Mouse (Mus musculus): ENCODE measurements around the gene Smoc2.

DNA sequence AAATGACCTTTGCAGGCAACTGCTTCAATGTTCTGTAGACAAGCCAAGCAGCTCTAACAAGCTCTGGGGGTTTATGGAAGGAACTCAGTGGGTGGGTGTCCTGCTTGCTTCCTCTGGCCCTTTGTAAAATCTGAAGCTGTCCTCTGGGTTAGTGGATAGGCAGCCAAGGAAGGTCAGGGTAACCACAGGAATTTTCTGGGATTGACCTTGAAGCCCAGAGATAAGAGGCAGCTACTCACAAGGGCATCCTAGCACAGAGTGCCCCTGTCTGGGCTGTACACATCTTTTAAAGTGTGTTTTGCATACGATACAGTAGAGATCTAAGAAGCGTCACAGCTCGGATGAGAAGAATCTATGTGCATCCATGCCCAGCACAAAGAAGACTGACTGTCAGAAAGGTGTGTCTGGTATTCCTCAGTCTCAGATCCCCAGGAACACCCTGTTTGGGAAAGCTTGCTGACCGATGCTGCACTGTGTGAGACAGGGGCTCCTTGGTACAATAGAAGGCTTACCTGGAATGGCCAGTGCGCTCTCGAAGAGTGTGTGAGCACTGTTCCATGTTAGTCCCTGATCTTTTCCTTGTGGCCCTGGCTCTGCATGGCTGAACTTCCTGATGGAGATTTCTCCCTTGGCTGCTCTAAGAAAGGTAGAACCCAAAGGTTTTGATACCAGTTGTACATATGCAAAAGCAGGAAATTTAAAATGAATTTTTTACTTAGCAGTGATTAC lies 69.9 kb downstream of the Smoc2 start:
- TF ChIP-seq CTCF (IDR thresholded peaks at IDR 0.05; ENCODE audit: extremely low read depth, insufficient read depth, insufficient read length, insufficient replicate concordance) (no peak), POLR2A (IDR thresholded peaks at IDR 0.05; ENCODE audit: low read depth, low read length) (no peak)

All from spleen, adult 2 months (tissue).